10 mouse cellular contexts compared by ENCODE assay signal in genomic region chr11:5160722-5161485, GRCm38 (mm10). TPM values are rescaled to one million over a fixed set of nuclear protein-coding genes. Genes with fewer than 3 reads are reported as not detected.
DNase-seq lines count a peak whose midpoint lies in the region; ATAC-seq and TF ChIP-seq lines count a peak whose summit lies in the region.
"Had no signal": no experiment of that assay in that cellular context is flagged by ENCODE, and none has a peak within 500 bp of the region (broad histone marks: within the 10 kb centered on the region; RNA-seq: fewer than 3 reads in every experiment).

No protein-coding gene starts in this region.

- H3K9me3 ChIP-seq in lung, postnatal 0 days (ENCODE audit: low read length) = no peaks in the 10 kb centered on the region
- H3K9me3 ChIP-seq: hindbrain, embryonic 15.5 days; midbrain, embryonic 12.5 days had no signal

- TF ChIP-seq CTCF in left cerebral cortex, adult 2 months (IDR thresholded peaks at IDR 0.05) = peak; percentile 66
- peak; percentile 67 for TF ChIP-seq CTCF in lung, postnatal 0 days (IDR thresholded peaks at IDR 0.05)

- no peak for ATAC-seq in lung, postnatal 0 days

- intact Hi-C loops in left cerebral cortex, adult 2 months (cut with DNase I) = no loop called here

- H3K4me3 ChIP-seq in left cerebral cortex, adult 2 months = no peak overlapping the region
- no peak overlapping the region for H3K4me3 ChIP-seq in lung, postnatal 0 days (ENCODE audit: low read depth, low read length)
- H3K4me3 ChIP-seq: hindbrain, embryonic 15.5 days; midbrain, embryonic 12.5 days had no signal

- 75% methylated on average over 17 of the region's 17 CpGs for WGBS in lung, postnatal 0 days

- H3K27ac ChIP-seq in left cerebral cortex, adult 2 months = no peak overlapping the region
- H3K27ac ChIP-seq in lung, postnatal 0 days (ENCODE audit: low read length) = no peak overlapping the region
- H3K27ac ChIP-seq: hindbrain, embryonic 15.5 days; midbrain, embryonic 12.5 days had no signal

- no peak overlapping the region for H3K9ac ChIP-seq in lung, postnatal 0 days (replicated peaks; ENCODE audit: low read depth)
- H3K9ac ChIP-seq: hindbrain, embryonic 15.5 days; midbrain, embryonic 12.5 days had no signal

- H3K4me1 ChIP-seq in lung, postnatal 0 days (ENCODE audit: insufficient read depth, low read depth, low read length) = 0 out of 2 replicates have a peak, but pooled peaks cover 3% of the 10 kb centered on the region

- TF ChIP-seq EP300 in lung, postnatal 0 days (IDR thresholded peaks at IDR 0.05) = no peak

- peak; percentile 46 to 65 for DNase-seq in cerebellum, postnatal 25 days
- DNase-seq in cerebellum, adult 11 months = no peak
- DNase-seq in left cerebral cortex, adult 2 months (ENCODE audit: extremely low spot score in 1 of 2, low spot score in 2 of 2) = peak in 1 of 2 experiments; percentile 52
- no peak for DNase-seq in left cerebral cortex, adult 11 months (ENCODE audit: low spot score)
- DNase-seq in ZHBTc4 (ENCODE audit: low read depth, low spot score) = peak; percentile 90
- DNase-seq in lung, postnatal 0 days (ENCODE audit: low spot score) = no peak
- DNase-seq in thymus, postnatal 25 days = peak; percentile 80
- no peak for DNase-seq in urinary bladder, postnatal 14 days (ENCODE audit: low spot score)

- H3K27me3 ChIP-seq in lung, postnatal 0 days (replicated peaks; ENCODE audit: insufficient read depth, low read length) = no peaks in the 10 kb centered on the region
- H3K27me3 ChIP-seq: hindbrain, embryonic 15.5 days had no signal

- H3K36me3 ChIP-seq in lung, postnatal 0 days (ENCODE audit: insufficient read depth, low read length) = no peaks in the 10 kb centered on the region
- H3K36me3 ChIP-seq: hindbrain, embryonic 15.5 days; midbrain, embryonic 12.5 days had no signal

- no peak overlapping the region for H3K4me2 ChIP-seq in lung, postnatal 0 days (replicated peaks; ENCODE audit: low read depth, low read length)
- H3K4me2 ChIP-seq: hindbrain, embryonic 15.5 days; midbrain, embryonic 12.5 days had no signal

RNA-seq across cellular contexts. Expression of gene Emid1, which starts 8.8 kb away (rescaled TPM):
- total RNA-seq in left cerebral cortex, adult 2 months (2021) = 1 to 10 TPM; 6.2 to 8.1 TPM
- 63.3 and 67.5 TPM in 2 replicates for polyA plus RNA-seq in lung, postnatal 0 days (2015; fragmentation: Nextera tagmentation; extraction: Ambion mirVana)

Comparison
In these comparisons a context has a peak if more than half of its experiments do, and no peak if none do; other contexts are left out.
1. DNase-seq: peak in cerebellum, postnatal 25 days (2 of 2), ZHBTc4 (single experiment) and thymus, postnatal 25 days (single experiment); none in cerebellum, adult 11 months (single experiment), left cerebral cortex, adult 11 months (single experiment), lung, postnatal 0 days (single experiment) and urinary bladder, postnatal 14 days (single experiment).